Mouse (Mus musculus) CH12.LX (cell line): ENCODE results near the gene Dcun1d5. TPM values are rescaled to one million over a fixed set of nuclear protein-coding genes. Genes with fewer than 3 reads are reported as not detected.

Source experiments
- DNase-seq: peaks from one replicate; pipeline ENCODE4 v3.0.0-alpha.2; 2013; ENCODE audit errors: extremely low read depth
- H3K27ac ChIP-seq: 2 replicates; pipeline ENCODE4 v1.5.1; 2012; ENCODE audit warnings: low read depth, mild to moderate bottlenecking, control low read depth, moderate library complexity; ENCODE audit not compliant: insufficient read depth
- H3K27me3 ChIP-seq: replicated peaks from 2 replicates; pipeline ENCODE3; 2012; ENCODE audit warnings: inconsistent platforms
- H3K36me3 ChIP-seq, 2 experiments: replicated peaks in 1 of 2; 2 replicates each; pipeline versions ENCODE3 to v1.6.1; 2012; ENCODE audit warnings: inconsistent platforms in 1 of 2, low read length in 1 of 2, mild to moderate bottlenecking in 1 of 2, mixed read lengths in 1 of 2, moderate library complexity in 1 of 2; ENCODE audit not compliant: control insufficient read depth in 1 of 2, insufficient read depth in 1 of 2
- H3K4me1 ChIP-seq, 2 experiments: 2 replicates each; pipeline ENCODE4 v1.6.1; 2012; ENCODE audit warnings: inconsistent platforms in 1 of 2, moderate library complexity in 1 of 2; ENCODE audit not compliant: insufficient read depth in 2 of 2, control insufficient read depth in 1 of 2
- H3K4me2 ChIP-seq: 2 replicates; pipeline ENCODE4 v1.6.1; 2012; ENCODE audit warnings: low read depth, mild to moderate bottlenecking, control low read depth; ENCODE audit not compliant: poor library complexity, insufficient read depth, severe bottlenecking
- H3K4me3 ChIP-seq, 3 experiments: fragments of 150-350 bp in 1 of 3; sonication (generic) in 1 of 3; replicated peaks in 1 of 3; 2 replicates each; pipeline versions ENCODE3 to v1.5.1; 2011 to 2012; ENCODE audit warnings: low read depth in 2 of 3, low read length in 2 of 3, mild to moderate bottlenecking in 2 of 3, moderate library complexity in 2 of 3, control low read depth in 1 of 3, improper control_type of control experiment in 1 of 3, inconsistent platforms in 1 of 3, mixed read lengths in 1 of 3; ENCODE audit not compliant: poor library complexity in 1 of 3
- H3K79me2 ChIP-seq: replicated peaks from 2 replicates; pipeline ENCODE4 v1.6.1; 2012; ENCODE audit warnings: mild to moderate bottlenecking, moderate library complexity; ENCODE audit not compliant: control insufficient read depth, poor library complexity, insufficient read depth, severe bottlenecking; ENCODE audit errors: extremely low read depth
- H3K9ac ChIP-seq: 2 replicates; pipeline ENCODE4 v1.6.1; 2012; ENCODE audit warnings: low read depth, mild to moderate bottlenecking, control low read depth, moderate library complexity; ENCODE audit not compliant: insufficient read depth
- H3K9me3 ChIP-seq: replicated peaks from 2 replicates; pipeline ENCODE3; 2012; ENCODE audit warnings: low read length, inconsistent platforms, mixed read lengths
- BHLHE40 ChIP-seq: IDR thresholded peaks from 2 replicates; pipeline ENCODE4 v1.6.1; 2011; ENCODE audit warnings: mild to moderate bottlenecking, low read depth, low read length, improper control_type of control experiment
- CHD1 ChIP-seq: IDR thresholded peaks from 2 replicates; pipeline ENCODE4 v1.6.1; 2012; ENCODE audit warnings: low read depth, low read length, improper control_type of control experiment, inconsistent platforms
- CHD2 ChIP-seq: IDR thresholded peaks from 2 replicates; pipeline ENCODE4 v1.6.1; 2011; ENCODE audit warnings: low read length, improper control_type of control experiment
- CTCF ChIP-seq, 2 experiments: IDR thresholded peaks in 1 of 2; conservative IDR thresholded peaks in 1 of 2; 2 replicates each; pipeline ENCODE4 v1.5.1; 2011 to 2012; ENCODE audit warnings: low read depth in 2 of 2, low read length in 2 of 2, improper control_type of control experiment in 1 of 2, inconsistent platforms in 1 of 2, mild to moderate bottlenecking in 1 of 2, moderate library complexity in 1 of 2
- ELF1 ChIP-seq: IDR thresholded peaks from 2 replicates; pipeline ENCODE4 v1.6.1; 2014; ENCODE audit warnings: low read depth, mild to moderate bottlenecking, inconsistent platforms, low read length, improper control_type of control experiment
- EP300 ChIP-seq: IDR thresholded peaks from 2 replicates; pipeline ENCODE4 v1.6.1; 2011; ENCODE audit warnings: low read length, improper control_type of control experiment
- GABPA ChIP-seq: IDR thresholded peaks from 2 replicates; pipeline ENCODE4 v1.6.1; 2012; ENCODE audit warnings: low read depth, low read length, improper control_type of control experiment, inconsistent platforms; ENCODE audit not compliant: insufficient replicate concordance
- HCFC1 ChIP-seq: IDR thresholded peaks from 2 replicates; pipeline ENCODE4 v1.6.1; 2012; ENCODE audit warnings: low read depth, mild to moderate bottlenecking, inconsistent platforms, low read length, improper control_type of control experiment
- IRF4 ChIP-seq: IDR thresholded peaks from 2 replicates; pipeline ENCODE4 v1.6.1; 2014; ENCODE audit warnings: low read depth, mild to moderate bottlenecking, inconsistent platforms, low read length, improper control_type of control experiment
- JUN ChIP-seq: IDR thresholded peaks from 2 replicates; pipeline ENCODE4 v1.6.1; 2011; ENCODE audit warnings: low read depth, mild to moderate bottlenecking, low read length, improper control_type of control experiment, moderate library complexity; ENCODE audit not compliant: insufficient read depth
- JUND ChIP-seq: conservative IDR thresholded peaks from 2 replicates; pipeline ENCODE4 v1.6.1; 2011; ENCODE audit warnings: low read depth, low read length, improper control_type of control experiment
- KAT2A ChIP-seq: IDR thresholded peaks from 2 replicates; pipeline ENCODE4 v1.6.1; 2012; ENCODE audit warnings: low read length, improper control_type of control experiment, inconsistent platforms; ENCODE audit not compliant: insufficient replicate concordance
- MAFK ChIP-seq: IDR thresholded peaks from 2 replicates; pipeline ENCODE4 v1.6.1; 2011; ENCODE audit warnings: low read length, improper control_type of control experiment; ENCODE audit not compliant: insufficient replicate concordance
- MAX ChIP-seq: IDR thresholded peaks from 2 replicates; pipeline ENCODE4 v1.6.1; 2011; ENCODE audit warnings: low read length, improper control_type of control experiment
- MAZ ChIP-seq: IDR thresholded peaks from 2 replicates; pipeline ENCODE4 v1.6.1; 2012; ENCODE audit warnings: low read depth, mild to moderate bottlenecking, inconsistent platforms, low read length, improper control_type of control experiment, moderate library complexity
- MEF2A ChIP-seq: IDR thresholded peaks from 2 replicates; pipeline ENCODE4 v1.6.1; 2014; ENCODE audit warnings: low read depth, mild to moderate bottlenecking, inconsistent platforms, low read length, improper control_type of control experiment, borderline replicate concordance
- NELFE ChIP-seq: IDR thresholded peaks from 2 replicates; pipeline ENCODE4 v1.6.1; 2011; ENCODE audit warnings: low read depth, low read length, improper control_type of control experiment
- NRF1 ChIP-seq: IDR thresholded peaks from 2 replicates; pipeline ENCODE4 v1.6.1; 2014; ENCODE audit warnings: low read depth, mild to moderate bottlenecking, inconsistent platforms, low read length, improper control_type of control experiment, moderate library complexity
- PAX5 ChIP-seq: IDR thresholded peaks from 2 replicates; pipeline ENCODE4 v1.6.1; 2012; ENCODE audit warnings: low read length, inconsistent platforms, mixed read lengths
- POLR2A ChIP-seq: IDR thresholded peaks from 2 replicates; pipeline ENCODE4 v1.6.1; 2011; ENCODE audit warnings: low read depth, mild to moderate bottlenecking, improper control_type of control experiment, low read length
- POLR2AphosphoS2 ChIP-seq: IDR thresholded peaks from 2 replicates; pipeline ENCODE4 v1.6.1; 2011; ENCODE audit warnings: low read depth, low read length, improper control_type of control experiment
- RCOR1 ChIP-seq: conservative IDR thresholded peaks from 2 replicates; pipeline ENCODE4 v1.6.1; 2012; ENCODE audit warnings: low read depth, mild to moderate bottlenecking, inconsistent platforms, low read length, improper control_type of control experiment
- SMC3 ChIP-seq: IDR thresholded peaks from 2 replicates; pipeline ENCODE4 v1.6.1; 2011; ENCODE audit warnings: low read depth, low read length, improper control_type of control experiment
- TBP ChIP-seq: conservative IDR thresholded peaks from 2 replicates; pipeline ENCODE4 v1.6.1; 2011; ENCODE audit warnings: low read depth, low read length, improper control_type of control experiment
- TCF12 ChIP-seq: IDR thresholded peaks from 2 replicates; pipeline ENCODE4 v1.6.1; 2014; ENCODE audit warnings: low read depth, mild to moderate bottlenecking, inconsistent platforms, low read length, improper control_type of control experiment
- UBTF ChIP-seq: IDR thresholded peaks from 2 replicates; pipeline ENCODE4 v1.6.1; 2012; ENCODE audit warnings: low read depth, mild to moderate bottlenecking, inconsistent platforms, low read length, improper control_type of control experiment, moderate library complexity
- ZKSCAN1 ChIP-seq: IDR thresholded peaks from 2 replicates; pipeline ENCODE4 v1.6.1; 2012; ENCODE audit warnings: low read depth, inconsistent platforms, low read length, improper control_type of control experiment, borderline replicate concordance
- ZMIZ1 ChIP-seq: IDR thresholded peaks from 2 replicates; pipeline ENCODE4 v1.6.1; 2012; ENCODE audit warnings: low read depth, mild to moderate bottlenecking, inconsistent platforms, low read length, improper control_type of control experiment
- ZNF384 ChIP-seq: IDR thresholded peaks from 2 replicates; pipeline ENCODE4 v1.6.1; 2012; ENCODE audit warnings: low read depth, low read length, improper control_type of control experiment, inconsistent platforms
- dilution Hi-C: fragments of 300-500 bp; cut with MboI; formaldehyde crosslinking; loops from 2 replicates; pipeline ENCODE4 v1.14.3; 2020; ENCODE audit warnings: low sequenced_read_pairs; ENCODE audit not compliant: extremely low pct_unique_long_range_greater_than_20kb, extremely low pct_ligation_motif_present
- in situ Hi-C: fragments of 300-500 bp; cut with MboI; formaldehyde crosslinking; loops from 3 replicates; pipeline ENCODE4 v1.14.3; 2019; ENCODE audit warnings: low sequenced_read_pairs, low pct_ligation_motif_present, low pct_unique_long_range_greater_than_20kb, mixed read lengths
- polyA plus RNA-seq: library from polyadenylated mRNA; unstranded; fragments of >175 nt; gene quantifications from 2 replicates; pipeline ENCODE4 v1.2.1, GENCODE M21; 2012; ENCODE audit warnings: low read depth; ENCODE audit not compliant: insufficient read length
- total RNA-seq, 2 experiments: library from RNA; depleted of rRNA; stranded (reverse); fragments of 300-350 nt in 1 of 2; fragments of >200 nt in 1 of 2; gene quantifications; 2 replicates each; pipeline ENCODE4 v1.2.3; 2012 to 2014

Gene Dcun1d5
- total and polyA plus RNA-seq, 3 experiments: 72.6 to 251 (median 246) TPM

DNA sequence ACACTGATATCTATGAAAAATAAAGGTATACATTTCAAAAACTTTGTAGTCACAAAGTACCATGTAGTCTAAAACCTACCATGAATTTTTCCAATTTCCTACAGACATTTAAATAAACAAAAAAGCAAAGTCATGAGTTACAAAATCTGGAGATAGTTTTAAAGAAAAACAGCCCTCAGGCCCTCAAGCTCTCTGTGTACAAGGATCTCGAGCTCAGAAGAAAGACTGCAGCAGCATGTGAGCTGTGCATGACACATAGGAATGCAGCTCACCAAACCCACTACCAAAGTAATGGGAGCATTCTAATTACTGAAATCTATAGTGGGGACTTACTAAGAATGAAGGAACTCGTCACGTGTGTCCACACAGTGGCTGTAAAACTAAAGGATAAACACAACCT is 24.6 kb upstream of the Dcun1d5 start:
- Histone ChIP-seq H3K9me3 (no peaks in the 10 kb centered on the region), H3K36me3 (peaks cover 10 to 39% of the 10 kb centered on the region in 2 experiments)
- dilution Hi-C loops: no loop called here
- TF ChIP-seq EP300 (no peak), TBP (no peak), PAX5 (no peak), ZNF384 (no peak), JUN (no peak), KAT2A (no peak), ELF1 (no peak), MEF2A (no peak), JUND (no peak), MAX (no peak), IRF4 (no peak), MAFK (no peak), GABPA (no peak), HCFC1 (no peak), CHD1 (no peak), RCOR1 (no peak), CHD2 (no peak), MAZ (no peak), UBTF (no peak)
- TF ChIP-seq, all 38 proteins: peak for 0
- H3K4me3 ChIP-seq: no peak overlapping the region
- no peak overlapping the region for H3K9ac ChIP-seq
- H3K79me2 ChIP-seq: no peaks in the 10 kb centered on the region
- DNase-seq: no peak
- no peaks in the 10 kb centered on the region for H3K27me3 ChIP-seq
- peaks cover 5 to 12% of the 10 kb centered on the region in 2 experiments for H3K4me1 ChIP-seq
- H3K4me2 ChIP-seq: no peak overlapping the region
- in situ Hi-C loops: no loop called here
- H3K27ac ChIP-seq: no peak overlapping the region

DNA sequence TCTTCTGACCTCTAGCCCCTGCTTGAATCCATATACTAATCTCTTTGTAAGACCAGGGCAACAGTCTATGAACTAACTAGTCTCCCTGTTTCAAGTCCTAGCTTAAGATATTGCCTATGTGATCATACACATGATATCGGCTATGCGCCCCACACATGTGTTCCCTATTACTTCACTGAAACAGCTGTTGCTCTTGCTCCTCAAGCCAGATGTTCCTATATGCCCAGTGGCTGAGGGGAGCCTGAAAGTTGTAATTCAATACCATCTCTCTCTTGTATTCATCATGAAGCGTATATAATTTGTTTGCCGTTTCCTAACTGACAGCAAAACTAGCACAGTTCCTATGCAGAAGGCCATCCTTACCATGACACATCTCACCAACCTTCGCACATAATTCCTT is 23.6 kb upstream of the Dcun1d5 start:
- dilution Hi-C loops: no loop called here

More for the DNA sequence above, 23.6 kb upstream of the Dcun1d5 start:
- DNase-seq: no peak
- Histone ChIP-seq H3K9ac (no peak overlapping the region), H3K27me3 (no peaks in the 10 kb centered on the region)
- TF ChIP-seq RCOR1: no peak
- no peak for TF ChIP-seq POLR2AphosphoS2
- TF ChIP-seq POLR2A: no peak
- no peak for TF ChIP-seq ZMIZ1
- no peak for TF ChIP-seq GABPA
- TF ChIP-seq TCF12: no peak
- TF ChIP-seq MAFK: no peak
- no peak for TF ChIP-seq MAX
- no peak for TF ChIP-seq BHLHE40
- no peak for TF ChIP-seq HCFC1
- TF ChIP-seq CHD2: no peak
- no peak for TF ChIP-seq EP300
- no peak for TF ChIP-seq TBP
- TF ChIP-seq NELFE: no peak
- no peak for TF ChIP-seq NRF1
- no peak for TF ChIP-seq ZKSCAN1
- no peak for TF ChIP-seq JUN
- TF ChIP-seq CTCF (conservative IDR thresholded peaks at IDR 0.05 in 1 of 2, IDR thresholded peaks at IDR 0.05 in 1 of 2; ENCODE audit: low read depth in 2 of 2, low read length in 2 of 2): no peak
- TF ChIP-seq UBTF: no peak
- no peak for TF ChIP-seq SMC3
- TF ChIP-seq, all 38 proteins: peak for 0
- Histone ChIP-seq H3K36me3 (peaks cover 9 to 38% of the 10 kb centered on the region in 2 experiments), H3K4me3 (no peak overlapping the region), H3K4me2 (no peak overlapping the region), H3K4me1 (peaks cover 5 to 12% of the 10 kb centered on the region in 2 experiments), H3K79me2 (no peaks in the 10 kb centered on the region), H3K9me3 (no peaks in the 10 kb centered on the region), H3K27ac (no peak overlapping the region)
- in situ Hi-C loops: no loop called here
